Mouse (Mus musculus) cerebellum, adult 9-10 months (tissue): ENCODE results near the gene Gm20773.
"Not testable (repeated sequence)": the region's sequence is repeated elsewhere in the genome, so short reads cannot be mapped to it uniquely, and the experiment has no call there.

Experiments used
- DNase-seq: peaks from one replicate; pipeline ENCODE4 v3.0.0; 2022

Gm20773 gene

DNA sequence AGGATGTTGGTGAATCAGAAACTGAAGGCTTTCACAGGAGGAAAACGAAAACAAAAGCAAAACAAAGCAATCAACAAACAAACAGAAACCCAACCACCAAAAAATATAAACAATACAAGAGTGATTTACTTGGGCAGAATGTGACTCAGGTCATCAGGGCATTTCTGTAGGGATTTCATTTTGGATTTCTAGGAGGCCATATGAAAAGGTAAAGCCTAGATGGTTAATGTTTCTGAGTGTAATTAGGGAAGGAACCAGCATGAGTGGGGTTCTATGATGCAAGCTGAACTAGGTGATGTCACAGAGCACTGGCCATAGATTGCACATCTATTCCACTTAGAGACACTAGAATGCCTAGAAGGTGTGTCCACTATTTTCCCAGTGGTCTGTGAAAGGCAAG lies at the start of gene Gm20773:
Gene Gm20773, plus strand, starts transcription at position 301 of the 400 bp plus-strand sequence.
- DNase-seq = not testable (repeated sequence)

DNA sequence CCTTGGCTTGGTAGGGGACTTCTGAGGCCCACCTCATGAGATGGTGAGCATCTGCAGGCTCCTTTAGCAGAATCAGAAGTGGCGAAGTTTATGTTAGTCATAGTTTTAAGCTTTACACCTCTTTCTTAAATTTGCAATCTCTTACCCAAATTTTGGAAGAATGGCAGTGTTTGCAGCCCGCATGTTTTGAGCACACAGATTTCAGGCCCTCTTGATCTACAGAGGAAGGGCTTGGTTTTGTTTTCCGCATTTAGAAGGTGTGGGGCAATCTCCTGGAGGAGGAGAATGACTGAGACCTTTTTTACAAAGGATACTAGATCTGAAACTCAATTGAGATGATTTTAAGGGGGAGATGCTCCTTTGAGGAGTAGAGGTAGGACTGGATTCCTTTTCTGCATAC lies 28.3 kb upstream of the Gm20773 start, which contains the start of gene Gm21866:
Gene Gm21866, minus strand, starts transcription at position 101 of the 400 bp plus-strand sequence.
- DNase-seq = not testable (repeated sequence)
